Mouse (Mus musculus): ENCODE data around the gene 4930452B06Rik.

The 4930452B06Rik gene

DNA sequence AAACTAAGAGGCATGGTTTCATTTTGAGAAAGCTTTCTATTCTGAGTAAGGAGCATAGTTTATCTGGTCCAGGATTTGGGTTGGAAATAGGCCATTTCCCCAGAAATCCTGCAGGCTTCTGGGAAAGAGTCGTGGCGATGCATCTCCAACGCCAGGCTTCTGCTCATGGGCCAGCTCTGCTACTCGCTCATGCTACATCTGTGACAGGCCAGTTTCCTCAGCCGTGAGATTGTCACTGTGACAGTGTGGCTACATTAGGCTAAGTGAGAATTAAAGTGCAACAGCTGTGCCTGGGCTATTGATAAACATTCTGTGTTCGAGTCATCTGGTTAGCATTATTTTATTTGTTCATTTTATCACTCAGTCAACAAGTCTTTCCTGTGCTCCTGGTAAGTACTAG lies 140.8 kb downstream of the 4930452B06Rik start:
- DNase-seq (ENCODE audit: low spot score in 2 of 2): no peak

DNA sequence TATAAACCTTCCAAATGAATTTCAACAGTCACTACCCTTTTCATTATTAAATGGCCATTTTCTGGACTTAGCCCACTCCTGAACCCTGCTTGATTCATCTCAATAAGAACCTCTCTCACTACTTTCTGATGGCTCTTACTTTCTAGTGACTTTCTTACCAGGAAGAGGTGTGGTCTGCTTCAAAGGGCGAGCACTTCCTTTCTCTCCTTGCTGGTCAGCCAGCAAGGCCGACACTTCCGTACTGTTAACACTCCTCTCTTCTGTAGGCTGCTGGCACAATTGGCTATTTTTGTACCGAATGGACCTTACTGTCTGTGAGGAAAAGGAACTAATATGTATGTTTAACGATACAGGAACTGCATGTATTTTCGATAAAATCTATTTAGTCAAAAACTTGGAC lies 148.4 kb downstream of the 4930452B06Rik start:
- no peak for DNase-seq (ENCODE audit: low spot score in 2 of 2)

DNA sequence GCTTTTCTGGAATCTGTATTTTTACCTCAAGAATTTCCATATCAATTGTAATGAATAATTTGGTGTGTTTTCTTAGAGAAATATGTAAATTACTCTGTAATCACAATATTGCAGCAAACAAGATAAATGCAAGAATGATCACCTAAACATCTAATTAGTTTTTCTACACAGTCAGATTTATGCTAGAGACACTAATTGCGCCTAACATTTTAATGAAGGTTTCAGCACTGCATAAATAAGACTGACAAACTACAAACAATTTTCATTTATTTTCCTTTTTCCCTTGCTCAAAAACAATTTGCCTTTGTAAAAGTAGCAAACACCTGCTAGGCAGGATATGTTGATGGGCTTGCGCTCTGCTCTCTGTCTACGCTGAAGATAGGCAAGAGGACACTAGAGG lies 152.0 kb downstream of the 4930452B06Rik start:
- DNase-seq (ENCODE audit: low spot score in 2 of 2): no peak

DNA sequence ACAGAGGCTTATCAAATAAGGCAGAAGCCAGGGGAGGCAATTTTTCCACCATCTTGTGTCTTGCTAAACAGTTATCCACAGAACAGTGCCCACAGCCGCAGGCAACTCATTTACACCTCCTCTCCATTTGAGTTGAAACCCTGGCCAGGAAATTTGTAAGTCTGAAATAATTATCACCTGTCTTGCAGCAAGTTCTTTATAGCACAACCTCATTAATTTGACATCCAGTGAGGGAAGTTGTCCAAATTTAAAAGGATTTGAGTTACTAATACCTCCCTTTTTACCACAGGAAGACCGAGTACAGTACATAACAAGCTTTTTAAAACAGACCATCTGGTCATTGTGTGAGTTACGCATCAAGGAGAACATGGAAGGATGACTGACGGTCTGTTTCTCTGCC lies 154.8 kb downstream of the 4930452B06Rik start:
- DNase-seq (ENCODE audit: low spot score in 2 of 2): no peak

DNA sequence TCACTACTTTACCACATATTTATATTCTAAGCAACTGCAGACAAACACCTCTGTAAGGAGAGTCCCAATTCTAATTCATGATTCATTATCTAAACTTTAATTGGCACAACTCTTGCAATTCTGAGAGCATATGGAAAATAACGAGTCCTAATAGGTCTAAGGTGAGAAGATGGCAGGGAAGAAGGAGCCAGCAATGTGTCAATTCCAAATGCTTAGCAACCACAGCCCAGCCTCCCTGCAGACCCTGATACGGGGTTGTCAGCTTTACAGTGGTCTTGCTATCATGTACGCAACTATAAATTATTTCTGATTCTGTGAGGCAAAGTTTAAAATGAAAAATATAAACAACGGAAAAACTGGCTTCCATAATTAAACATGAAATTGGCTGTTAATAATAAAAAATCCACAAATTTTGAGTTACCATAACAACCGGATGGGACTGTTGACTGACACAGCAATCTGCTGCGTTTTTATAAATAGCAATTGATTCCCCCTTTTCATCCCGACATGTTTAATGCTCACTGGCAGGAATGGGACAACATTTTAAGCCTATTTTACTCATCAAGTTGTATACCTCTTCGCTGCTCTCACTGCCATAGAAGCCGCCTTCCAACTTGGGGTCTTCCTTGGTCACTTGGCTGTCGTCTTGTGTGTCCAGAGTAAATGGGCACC lies 155.6 kb downstream of the 4930452B06Rik start:
- no peak for DNase-seq (ENCODE audit: low spot score in 2 of 2)

DNA sequence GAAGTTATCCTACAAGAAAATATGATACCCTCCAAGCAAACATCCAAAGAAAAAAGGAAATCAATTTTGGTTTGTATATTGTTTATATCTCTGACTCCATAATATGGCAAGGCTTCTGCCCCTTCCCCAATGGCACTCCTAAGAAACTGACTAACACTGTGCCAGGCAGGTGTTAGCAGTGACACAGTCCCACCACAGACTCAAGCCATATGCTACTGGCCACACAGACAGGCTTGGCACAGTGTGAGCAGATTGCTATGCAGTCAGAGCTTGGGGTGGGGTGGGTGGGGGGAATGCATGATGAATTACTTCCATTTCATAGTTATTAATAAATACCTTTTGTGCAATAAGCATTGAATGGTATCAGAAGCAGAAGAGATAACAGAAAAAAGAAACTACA lies 157.4 kb downstream of the 4930452B06Rik start:
- DNase-seq (ENCODE audit: low spot score in 2 of 2): no peak

DNA sequence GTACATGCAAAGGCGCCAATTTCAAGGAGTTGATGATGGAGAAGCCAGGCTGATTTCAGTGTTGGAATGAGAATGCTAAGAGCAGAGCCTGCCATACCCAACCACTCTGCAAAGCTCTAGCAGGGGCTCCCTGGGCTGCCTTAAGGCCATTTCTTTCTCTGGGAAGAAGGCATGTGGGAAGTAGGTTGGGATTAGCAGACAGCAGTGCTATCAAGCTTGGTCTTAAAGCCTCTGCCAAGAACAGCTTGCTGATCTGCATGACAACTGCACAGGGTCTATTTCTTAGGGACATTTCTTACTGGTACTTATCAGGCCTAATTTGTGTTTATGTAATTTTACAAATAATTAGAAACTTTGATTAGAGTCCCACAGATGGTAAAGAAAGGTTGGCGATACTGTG lies 161.8 kb downstream of the 4930452B06Rik start:
- no peak for DNase-seq (ENCODE audit: low spot score in 2 of 2)

DNA sequence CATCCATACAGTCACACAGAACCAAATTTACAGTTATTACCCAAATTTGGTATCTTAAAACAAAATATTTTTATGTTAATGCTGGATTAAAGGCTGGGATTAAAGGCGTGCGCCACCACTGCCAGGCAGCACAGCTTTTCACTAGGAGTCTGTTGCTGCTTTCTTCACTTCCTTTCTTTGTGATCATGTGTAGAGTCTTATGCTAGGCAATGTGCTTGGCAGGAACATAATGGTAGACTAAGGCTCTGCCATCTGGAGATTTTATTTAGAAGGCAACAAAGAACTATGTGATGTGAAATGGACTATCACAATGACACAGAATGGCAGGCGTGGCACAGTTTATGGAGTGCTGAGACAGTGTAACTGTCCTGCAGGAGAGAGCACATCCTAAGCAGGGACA lies 162.7 kb downstream of the 4930452B06Rik start:
- no peak for DNase-seq (ENCODE audit: low spot score in 2 of 2)

DNA sequence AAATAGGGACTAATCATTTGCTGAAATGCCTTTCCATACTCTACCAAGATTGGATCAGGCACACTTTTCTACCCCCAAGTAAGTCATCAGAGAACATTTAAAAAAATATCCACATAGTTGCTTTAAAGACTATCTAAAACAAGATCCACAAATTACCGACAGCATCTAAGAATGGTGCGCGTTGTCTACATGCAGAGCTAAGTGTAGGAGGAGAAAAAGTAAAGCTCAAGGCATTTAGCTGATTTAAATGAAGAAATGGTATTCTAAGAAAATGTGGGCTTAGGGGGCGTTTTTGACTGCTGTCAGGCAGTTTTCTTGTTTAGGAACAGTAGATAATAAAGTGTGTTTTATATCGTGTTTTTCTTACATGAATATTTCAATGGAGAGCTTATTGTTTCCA lies 163.5 kb downstream of the 4930452B06Rik start:
- no peak for DNase-seq (ENCODE audit: low spot score in 2 of 2)

DNA sequence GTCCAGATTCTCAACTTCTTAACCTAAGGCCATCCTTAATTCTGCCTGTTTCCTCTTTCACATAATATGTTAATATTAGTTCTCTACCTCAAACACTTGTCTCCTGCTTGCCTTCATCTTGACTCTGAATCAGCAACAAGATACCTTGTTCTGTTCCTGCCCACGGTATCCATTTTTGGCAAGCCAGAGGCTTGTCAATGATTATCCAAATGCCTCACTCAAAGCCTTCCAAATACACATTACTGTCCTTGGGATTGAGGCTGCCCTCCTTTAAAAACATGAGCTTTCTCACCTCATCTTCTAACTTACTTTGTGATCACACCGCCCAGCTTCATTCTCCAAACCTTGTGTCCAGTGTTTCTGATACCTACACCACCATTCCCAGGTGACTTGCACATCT lies 170.3 kb downstream of the 4930452B06Rik start:
- no peak for DNase-seq (ENCODE audit: low spot score in 2 of 2)

DNA sequence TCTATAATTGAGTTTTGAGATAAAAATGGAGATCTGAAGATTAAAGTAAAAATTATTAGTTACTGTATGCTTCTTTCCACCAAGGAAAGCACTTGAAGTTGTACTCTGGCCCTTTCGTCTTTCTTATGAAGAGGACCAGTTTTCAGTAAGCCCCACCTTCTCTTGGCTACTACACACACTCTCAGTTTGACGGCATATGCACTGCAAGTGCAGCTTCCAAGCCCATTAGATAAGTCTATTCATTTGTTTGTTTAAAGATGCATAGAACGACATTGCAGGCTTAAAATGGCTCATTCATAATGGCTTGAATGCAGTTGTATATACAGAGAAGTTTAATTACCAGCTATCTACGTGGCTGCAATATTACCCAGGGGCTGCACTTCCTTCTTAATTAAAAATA lies 171.1 kb downstream of the 4930452B06Rik start:
- no peak for DNase-seq (ENCODE audit: low spot score in 2 of 2)

DNA sequence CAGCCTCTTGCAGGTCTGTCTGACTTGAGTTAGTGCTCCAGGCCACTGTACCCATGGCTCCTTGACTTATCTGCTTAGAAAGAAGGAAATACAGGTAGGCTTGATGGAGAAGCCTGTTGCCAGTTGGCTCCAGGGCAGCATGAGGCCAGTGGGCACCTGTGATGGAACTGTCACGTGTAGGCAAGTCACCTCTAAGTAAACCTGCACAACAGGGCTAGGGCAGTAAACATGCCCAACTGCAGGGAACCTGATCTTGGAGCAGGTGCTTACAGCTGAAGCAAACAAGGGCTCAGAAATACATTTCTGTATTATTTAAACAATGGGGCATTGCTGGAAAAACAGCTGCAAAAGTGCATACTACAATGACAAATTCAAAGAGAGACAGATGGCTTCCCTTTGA lies 171.8 kb downstream of the 4930452B06Rik start:
- DNase-seq (ENCODE audit: low spot score in 2 of 2): no peak

DNA sequence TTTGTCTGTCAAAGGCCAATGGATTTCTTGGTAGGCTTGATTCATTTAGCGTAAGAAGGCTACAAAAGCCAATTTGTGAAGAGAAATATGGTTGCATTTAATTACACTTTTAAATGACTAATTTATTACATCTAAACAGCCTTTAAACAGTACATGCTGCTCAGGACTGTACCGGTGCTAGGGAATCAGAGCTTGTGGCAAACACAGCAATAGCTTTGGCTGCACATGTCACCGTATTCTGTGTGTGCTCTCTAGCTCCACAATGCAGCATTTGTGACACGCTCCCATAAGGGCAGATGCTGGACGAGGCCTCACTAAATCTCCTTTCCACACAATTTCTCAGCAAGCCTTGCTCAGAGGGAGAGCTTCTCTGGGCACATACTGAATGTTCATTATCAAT lies 187.9 kb downstream of the 4930452B06Rik start:
- DNase-seq (ENCODE audit: low spot score in 2 of 2): no peak

DNA sequence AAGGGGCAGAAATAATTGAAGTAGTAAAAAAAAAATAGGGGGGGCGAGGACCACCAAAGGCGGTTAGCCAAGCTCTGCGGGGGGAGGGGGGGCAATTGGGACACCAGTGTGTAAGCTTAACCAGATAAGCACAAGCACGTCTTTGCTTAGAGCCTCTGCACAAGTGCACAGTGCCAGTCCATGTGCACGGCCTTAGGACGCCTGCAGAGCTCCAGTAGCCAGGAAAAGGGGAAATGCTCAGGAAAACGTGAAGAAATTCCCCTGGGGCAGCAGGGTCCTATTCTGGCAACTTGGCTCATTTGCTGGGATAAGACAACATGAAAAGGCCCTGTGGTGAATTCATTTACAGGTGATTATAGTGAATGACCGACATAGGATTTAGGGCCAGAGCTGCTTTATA lies 188.7 kb downstream of the 4930452B06Rik start:
- DNase-seq (ENCODE audit: low spot score in 2 of 2): no peak

DNA sequence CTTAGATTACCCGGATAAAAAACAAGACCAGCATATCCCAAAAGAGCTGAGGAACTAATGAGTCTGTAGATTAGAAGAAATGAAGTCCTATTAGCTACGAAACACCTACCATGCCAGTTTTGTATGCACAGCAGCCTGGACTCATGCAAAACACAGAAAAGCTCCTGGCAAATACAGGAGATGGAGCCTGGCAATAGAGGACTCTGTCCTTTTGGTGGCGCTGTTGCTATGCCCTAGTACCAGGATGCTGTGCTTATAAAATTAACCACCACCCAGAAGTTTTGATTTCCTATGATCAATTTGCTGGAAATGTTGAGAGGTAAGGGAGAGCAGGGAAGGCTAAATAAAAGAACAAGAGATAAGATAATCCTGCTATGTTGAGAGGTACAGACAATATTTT lies 189.4 kb downstream of the 4930452B06Rik start:
- no peak for DNase-seq (ENCODE audit: low spot score in 2 of 2)

DNA sequence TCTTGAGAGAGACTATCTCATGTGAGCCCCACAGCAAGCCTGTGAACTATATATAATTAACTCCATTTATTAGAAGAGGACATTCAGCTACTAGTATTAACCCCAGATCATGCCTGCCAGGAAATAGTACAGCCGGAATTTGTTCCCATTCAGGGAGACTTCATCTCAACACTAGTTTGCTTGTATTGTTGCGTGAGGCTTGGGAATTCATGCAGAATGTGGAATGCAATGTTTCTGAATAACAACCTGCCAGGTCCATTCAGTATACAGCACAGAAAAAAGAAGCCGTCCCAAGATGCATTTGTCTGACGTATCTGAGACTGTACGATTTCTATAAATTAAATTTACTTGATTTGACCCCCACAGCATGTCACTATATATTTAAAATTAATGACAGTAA lies 190.2 kb downstream of the 4930452B06Rik start:
- DNase-seq (ENCODE audit: low spot score in 2 of 2): no peak

DNA sequence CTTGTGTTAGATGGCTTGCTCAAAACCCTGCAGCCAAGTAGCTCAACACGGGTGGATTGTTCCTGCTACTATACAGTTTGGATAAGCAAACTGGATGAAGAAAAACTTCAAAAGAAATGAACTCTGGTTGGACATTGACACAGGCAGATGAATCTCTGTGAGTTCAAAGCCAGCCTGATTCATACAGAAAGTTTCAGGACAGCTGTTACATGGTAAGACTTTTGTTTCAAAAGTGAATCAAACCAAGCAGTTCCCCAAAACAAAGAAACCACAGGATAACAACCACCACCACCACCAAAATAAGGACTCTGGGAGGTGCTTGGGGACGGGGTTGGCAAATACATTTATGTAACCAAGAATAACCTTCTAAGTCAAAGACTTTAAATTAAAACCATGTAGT lies 193.2 kb downstream of the 4930452B06Rik start:
- no peak for DNase-seq (ENCODE audit: low spot score in 2 of 2)

DNA sequence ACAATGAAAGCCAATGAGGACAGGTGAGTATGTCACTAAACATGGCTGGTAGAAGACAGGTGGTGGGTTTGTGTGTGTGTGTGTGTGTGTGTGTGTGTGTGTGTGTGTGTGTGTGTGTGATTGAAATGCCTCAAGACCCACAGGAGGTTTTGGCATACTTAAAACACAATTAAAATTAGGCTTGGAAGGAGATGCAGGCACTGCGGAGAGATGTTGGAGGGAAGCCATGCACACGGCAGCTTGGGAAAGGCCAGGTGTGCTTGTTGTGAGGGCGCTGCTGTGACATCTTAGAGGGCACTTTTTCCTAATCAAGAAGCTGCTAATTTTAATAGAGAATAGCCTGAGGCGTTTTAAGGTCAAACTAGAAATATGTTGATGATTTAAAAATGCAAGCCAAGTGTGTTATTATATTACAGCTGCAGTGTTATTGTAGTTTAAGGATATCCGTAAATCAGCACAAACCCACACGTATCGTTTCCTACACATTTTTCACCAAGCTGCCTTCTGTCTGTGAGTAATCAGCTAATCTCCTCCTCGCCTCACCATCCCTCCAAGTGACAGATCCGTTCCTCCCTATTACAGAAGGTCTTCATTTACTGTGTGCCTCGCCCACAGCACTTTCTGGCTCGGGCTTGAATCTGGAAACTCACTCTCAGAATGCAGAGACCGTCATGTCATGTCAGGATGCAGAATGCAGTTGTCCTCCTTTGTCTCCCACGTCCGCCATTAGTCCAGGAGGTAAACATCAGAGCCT lies 201.5 kb downstream of the 4930452B06Rik start:
- no peak for DNase-seq (ENCODE audit: low spot score in 2 of 2)

DNA sequence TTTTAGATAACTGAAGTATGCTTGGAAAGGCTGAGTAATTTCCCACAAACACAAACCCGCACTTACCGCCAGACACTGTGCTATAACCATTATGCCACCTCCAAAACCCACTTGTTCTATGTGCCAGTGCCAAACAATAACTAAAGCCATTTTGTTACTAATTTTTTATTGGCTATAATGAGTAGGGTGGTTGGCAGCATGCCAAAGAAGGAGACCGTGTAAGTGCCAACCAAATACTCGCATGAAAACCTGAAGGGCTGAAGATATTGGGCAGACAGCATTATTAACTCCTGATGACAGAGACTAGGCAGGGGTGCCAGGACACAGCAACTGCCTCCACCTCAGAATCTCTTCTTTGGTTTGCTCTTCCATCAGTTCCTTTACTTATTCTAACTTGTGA lies 203.1 kb downstream of the 4930452B06Rik start:
- DNase-seq (ENCODE audit: low spot score in 2 of 2): no peak

DNA sequence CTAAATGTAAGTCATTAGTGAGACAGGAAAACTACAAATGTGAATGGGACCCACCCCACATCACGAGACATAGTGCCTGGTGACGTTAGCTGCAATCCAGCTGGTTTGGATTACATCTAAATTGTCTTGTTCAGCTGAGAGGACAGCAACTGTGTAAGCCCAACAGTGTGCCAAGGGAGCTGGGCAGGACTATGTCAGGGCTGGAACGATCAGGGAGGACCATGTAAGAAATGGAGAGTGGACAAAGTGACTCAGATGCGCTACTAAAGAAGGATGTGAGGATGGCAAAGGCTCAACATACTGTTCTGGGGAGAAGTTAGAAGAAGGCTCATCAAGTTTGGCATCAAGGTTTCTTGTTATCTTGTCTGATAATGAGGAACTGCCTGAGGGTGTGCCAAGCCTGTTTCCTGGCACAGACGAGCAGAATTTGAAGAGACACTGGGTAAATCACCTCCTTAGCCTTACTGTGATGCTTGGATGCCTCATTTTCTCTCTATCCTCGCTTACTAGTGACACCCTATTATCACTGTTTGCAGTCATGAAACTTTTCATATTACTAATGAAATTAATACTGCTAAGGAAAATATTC lies 203.6 kb downstream of the 4930452B06Rik start:
- DNase-seq (ENCODE audit: low spot score in 2 of 2): no peak

DNA sequence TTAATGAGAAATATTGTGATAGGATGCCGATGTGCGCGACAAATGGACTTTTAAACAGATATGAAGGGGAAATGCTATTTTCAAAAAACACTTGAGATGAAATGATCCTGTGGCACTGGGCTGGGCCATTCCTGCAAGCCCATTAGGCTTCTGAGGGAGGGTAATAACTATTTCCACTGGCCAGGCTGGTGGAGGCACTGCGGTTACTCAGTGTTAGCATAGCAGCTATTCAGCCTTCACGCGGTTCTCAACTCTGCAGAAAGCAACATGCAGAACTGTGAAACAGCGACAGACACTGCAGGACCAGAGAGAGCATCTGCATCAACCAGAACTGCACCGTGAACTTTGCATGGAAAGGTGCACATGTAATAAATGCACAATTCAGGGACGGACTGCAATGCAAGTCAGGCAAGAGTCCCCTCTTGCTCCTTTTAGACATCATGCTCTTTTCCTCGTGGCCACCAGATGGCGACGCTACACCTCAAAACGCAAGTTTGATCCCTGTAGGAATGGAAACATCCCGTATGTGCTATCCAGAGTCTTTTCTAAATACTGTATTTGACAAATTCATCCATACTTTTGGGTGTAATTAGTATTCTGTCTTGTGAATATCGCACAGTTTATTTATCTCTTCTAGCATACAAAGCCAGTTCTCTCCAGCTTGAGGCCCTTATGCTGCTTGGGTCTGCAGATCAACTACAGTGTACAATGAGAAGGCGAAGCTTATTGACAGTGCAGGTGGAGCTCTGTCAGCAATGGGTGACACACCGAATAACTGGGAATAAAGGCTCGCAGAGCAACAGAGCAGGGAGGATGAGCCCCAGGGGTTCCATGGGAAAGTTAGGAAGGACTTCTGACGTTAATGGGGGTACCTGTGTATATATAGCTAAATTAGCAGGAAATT lies 205.6 kb downstream of the 4930452B06Rik start:
- DNase-seq (ENCODE audit: low spot score in 2 of 2): no peak

DNA sequence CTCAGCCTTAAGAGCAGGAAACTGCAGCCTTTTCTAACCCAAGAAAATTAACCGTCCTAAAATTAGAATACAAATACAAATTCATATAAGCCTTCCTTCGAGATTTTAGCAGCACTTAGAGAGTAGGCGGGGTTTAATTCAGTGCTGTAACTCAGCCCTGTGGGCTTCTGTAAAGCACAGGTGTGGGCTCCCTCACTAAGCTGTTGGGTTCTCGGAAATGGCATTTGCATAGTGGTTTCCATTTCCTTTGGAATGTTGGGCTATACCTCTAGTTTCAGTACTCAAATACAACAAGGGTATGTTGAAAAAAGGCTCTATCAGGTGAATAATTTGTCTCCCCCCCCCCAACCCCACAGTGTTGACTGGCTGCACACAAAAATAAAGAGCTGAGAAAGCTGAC lies 206.3 kb downstream of the 4930452B06Rik start:
- no peak for DNase-seq (ENCODE audit: low spot score in 2 of 2)
